Comparison of ENCODE assay signal across 12 mouse cellular contexts in genomic region chr12:8345539-8345938, GRCm38 (mm10). TPM values are rescaled to one million over a fixed set of nuclear protein-coding genes. Genes with fewer than 3 reads are reported as not detected.
DNase-seq lines count a peak whose midpoint lies in the region; ATAC-seq and TF ChIP-seq lines count a peak whose summit lies in the region.
"Had no signal": no experiment of that assay in that cellular context is flagged by ENCODE, and none has a peak within 500 bp of the region (broad histone marks: within the 10 kb centered on the region; RNA-seq: fewer than 3 reads in every experiment).

No protein-coding gene starts in this region.

- TF ChIP-seq CTCF in lung, embryonic 14.5 days (IDR thresholded peaks at IDR 0.05; ENCODE audit: low read depth), result no peak
- no peak for TF ChIP-seq CTCF in liver, postnatal 0 days (IDR thresholded peaks at IDR 0.05; ENCODE audit: low read depth)

- peaks cover 26% of the 10 kb centered on the region for H3K4me1 ChIP-seq in heart, embryonic 12.5 days (replicated peaks)
- peaks cover 20% of the 10 kb centered on the region for H3K4me1 ChIP-seq in lung, embryonic 14.5 days (ENCODE audit: insufficient read depth)
- peaks cover 16% of the 10 kb centered on the region; the same call in 1 of the 2 replicates for H3K4me1 ChIP-seq in embryonic facial prominence, embryonic 15.5 days
- H3K4me1 ChIP-seq in liver, postnatal 0 days (ENCODE audit: insufficient read depth), result peaks cover 16% of the 10 kb centered on the region

- no peak for ATAC-seq in heart, embryonic 12.5 days (ENCODE audit: insufficient number of reproducible peaks, low FRiP score)
- no peak for ATAC-seq in lung, embryonic 14.5 days (ENCODE audit: insufficient read depth)
- ATAC-seq in embryonic facial prominence, embryonic 15.5 days (ENCODE audit: insufficient number of reproducible peaks, low FRiP score, low TSS enrichment, low read depth), result no peak
- no peak for ATAC-seq in liver, postnatal 0 days

- peak overlapping the region; percentile 30; the same call in 1 of the 2 replicates for H3K9ac ChIP-seq in heart, embryonic 12.5 days
- H3K9ac ChIP-seq in lung, embryonic 14.5 days, result no peak overlapping the region; the same call in 1 of the 2 replicates
- no peak overlapping the region for H3K9ac ChIP-seq in embryonic facial prominence, embryonic 15.5 days
- peak overlapping the region; percentile 31; the same call in 1 of the 2 replicates for H3K9ac ChIP-seq in liver, postnatal 0 days (replicated peaks)

- H3K4me3 ChIP-seq in heart, embryonic 12.5 days, result no peak overlapping the region
- no peak overlapping the region for H3K4me3 ChIP-seq in lung, embryonic 14.5 days (ENCODE audit: low read depth, low read length)
- no peak overlapping the region for H3K4me3 ChIP-seq in embryonic facial prominence, embryonic 15.5 days (replicated peaks)
- peak overlapping the region; percentile 9; the same call in 1 of the 2 replicates for H3K4me3 ChIP-seq in liver, postnatal 0 days (ENCODE audit: low read depth, low read length)
- H3K4me3 ChIP-seq: embryonic facial prominence, embryonic 13.5 days; myocyte had no signal

- TF ChIP-seq EP300 in liver, postnatal 0 days (IDR thresholded peaks at IDR 0.05; ENCODE audit: low read depth), result no peak

- DNase-seq in heart, adult 18-20 months, result no peak
- DNase-seq in lung, embryonic 14.5 days, result no peak
- no peak for DNase-seq in lung, postnatal 10 days
- no peak for DNase-seq in liver, postnatal 0 days
- no peak for DNase-seq in cerebellum, adult 9-11 months
- DNase-seq in layer of hippocampus, adult 11-12 months (ENCODE audit: low spot score), result no peak

- H3K27me3 ChIP-seq in heart, embryonic 12.5 days (replicated peaks), result no peaks in the 10 kb centered on the region
- no peaks in the 10 kb centered on the region for H3K27me3 ChIP-seq in lung, embryonic 14.5 days (ENCODE audit: insufficient read depth, low read length)
- H3K27me3 ChIP-seq in embryonic facial prominence, embryonic 15.5 days, result no peaks in the 10 kb centered on the region
- no peaks in the 10 kb centered on the region for H3K27me3 ChIP-seq in liver, postnatal 0 days (ENCODE audit: insufficient read depth, low read length)
- H3K27me3 ChIP-seq: embryonic facial prominence, embryonic 13.5 days had no signal

- no peak overlapping the region for H3K4me2 ChIP-seq in heart, embryonic 12.5 days
- no peak overlapping the region for H3K4me2 ChIP-seq in lung, embryonic 14.5 days
- no peak overlapping the region for H3K4me2 ChIP-seq in embryonic facial prominence, embryonic 15.5 days (replicated peaks)
- H3K4me2 ChIP-seq in liver, postnatal 0 days (ENCODE audit: low read depth, low read length), result peak overlapping the region; percentile 34
- H3K4me2 ChIP-seq: embryonic facial prominence, embryonic 13.5 days had no signal

- H3K9me3 ChIP-seq in heart, embryonic 12.5 days (replicated peaks), result no peaks in the 10 kb centered on the region
- no peaks in the 10 kb centered on the region for H3K9me3 ChIP-seq in lung, embryonic 14.5 days (ENCODE audit: low read depth, low read length)
- no peaks in the 10 kb centered on the region for H3K9me3 ChIP-seq in embryonic facial prominence, embryonic 15.5 days (replicated peaks)
- no peaks in the 10 kb centered on the region for H3K9me3 ChIP-seq in liver, postnatal 0 days (ENCODE audit: low read length)
- H3K9me3 ChIP-seq: embryonic facial prominence, embryonic 13.5 days had no signal

- H3K36me3 ChIP-seq in heart, embryonic 12.5 days, result peaks cover 24% of the 10 kb centered on the region
- peaks cover 19% of the 10 kb centered on the region; the same call in 1 of the 2 replicates for H3K36me3 ChIP-seq in lung, embryonic 14.5 days (ENCODE audit: insufficient read depth)
- peaks cover 11% of the 10 kb centered on the region for H3K36me3 ChIP-seq in embryonic facial prominence, embryonic 15.5 days
- H3K36me3 ChIP-seq in liver, postnatal 0 days (replicated peaks; ENCODE audit: insufficient read depth, low read length), result no peaks in the 10 kb centered on the region

- WGBS in heart, embryonic 12.5 days, result 91% methylated on average over 5 of the region's 5 CpGs
- WGBS in lung, embryonic 14.5 days, result 88% methylated on average over 5 of the region's 5 CpGs
- WGBS in embryonic facial prominence, embryonic 15.5 days, result 95% methylated on average over 5 of the region's 5 CpGs
- whole genome bisulfite sequencing in liver, postnatal 0 days (ENCODE audit: insufficient replicate concordance), result 74% methylated on average over 5 of the region's 5 CpGs

- H3K27ac ChIP-seq in heart, embryonic 12.5 days (ENCODE audit: poor library complexity, severe bottlenecking), result peak overlapping the region; percentile 30; the same call in 1 of the 2 replicates
- peak overlapping the region; percentile 84 for H3K27ac ChIP-seq in lung, embryonic 14.5 days (ENCODE audit: low read depth)
- H3K27ac ChIP-seq in embryonic facial prominence, embryonic 15.5 days (replicated peaks), result peak overlapping the region; percentile 18; the same call in 1 of the 2 replicates
- peak overlapping the region; percentile 93 for H3K27ac ChIP-seq in liver, postnatal 0 days (ENCODE audit: low read depth)

RNA-seq across cellular contexts. Expression of gene Hs1bp3, which starts 32.3 kb away (rescaled TPM):
- polyA plus RNA-seq in heart, embryonic 12.5 days (2016; fragmentation: Nextera tagmentation; extraction: Ambion mirVana), result 16.5 and 18.3 TPM in 2 replicates
- total RNA-seq in heart, adult 18-20 months (2021), result 10 to 100 TPM; 13.8 to 15.6 TPM
- polyA plus RNA-seq in lung, embryonic 14.5 days (2014; fragmentation: Nextera tagmentation; extraction: Ambion mirVana), result 11.2 and 11.5 TPM in 2 replicates
- polyA plus RNA-seq in embryonic facial prominence, embryonic 15.5 days (2015; fragmentation: Nextera tagmentation; extraction: Ambion mirVana), result 16.5 and 18.9 TPM in 2 replicates
- 3.2 and 3.7 TPM in 2 replicates for polyA plus RNA-seq in liver, postnatal 0 days (2015; fragmentation: Nextera tagmentation; extraction: Ambion mirVana)

RNA-seq across cellular contexts. Expression of gene Gdf7, which starts 43.8 kb away (rescaled TPM):
- 0.24 and 0.27 TPM in 2 replicates for polyA plus RNA-seq in heart, embryonic 12.5 days (2016; fragmentation: Nextera tagmentation; extraction: Ambion mirVana)
- total RNA-seq in heart, adult 18-20 months (2021), result under 1 TPM; 0.17 to 0.26 TPM
- not detected in 2 replicates for polyA plus RNA-seq in lung, embryonic 14.5 days (2014; fragmentation: Nextera tagmentation; extraction: Ambion mirVana)
- polyA plus RNA-seq in embryonic facial prominence, embryonic 15.5 days (2015; fragmentation: Nextera tagmentation; extraction: Ambion mirVana), result 0.54 and 0.85 TPM in 2 replicates
- not detected in 2 replicates for polyA plus RNA-seq in liver, postnatal 0 days (2015; fragmentation: Nextera tagmentation; extraction: Ambion mirVana)
- polyA plus RNA-seq: CD4-positive, CD25-positive, alpha-beta regulatory T cell, adult 4 months; intestine, embryonic 14.5 days had no signal

Comparison
In these comparisons a context has a peak if more than half of its experiments do, and no peak if none do; other contexts are left out.
1. H3K27ac ChIP-seq: peak in every context shown above with its lines; median percentile 93 in liver, postnatal 0 days; 84 in lung, embryonic 14.5 days; 30 in heart, embryonic 12.5 days; 18 in embryonic facial prominence, embryonic 15.5 days.
2. H3K9ac ChIP-seq: peak in heart, embryonic 12.5 days (single experiment) and liver, postnatal 0 days (single experiment); none in lung, embryonic 14.5 days (single experiment) and embryonic facial prominence, embryonic 15.5 days (single experiment).